Mouse (Mus musculus) bone marrow macrophage, adult 2 months (primary cell): ENCODE results near the gene Osbpl2. TPM values are rescaled to one million over a fixed set of nuclear protein-coding genes. Genes with fewer than 3 reads are reported as not detected.
A peak's percentile ranks its signal among the peaks of the same experiment; 100 is the strongest.

Experiments used
- H3K27ac ChIP-seq: 2 replicates; pipeline ENCODE4 v1.5.1; 2012; ENCODE audit warnings: low read depth, low read length; ENCODE audit not compliant: insufficient read depth
- H3K4me1 ChIP-seq: 2 replicates; pipeline ENCODE4 v1.6.1; 2012; ENCODE audit warnings: low read length; ENCODE audit not compliant: control insufficient read depth, insufficient read depth
- H3K4me3 ChIP-seq: 2 replicates; pipeline ENCODE4 v1.5.1; 2012; ENCODE audit warnings: mild to moderate bottlenecking, low read length, moderate library complexity; ENCODE audit not compliant: insufficient read depth
- CTCF ChIP-seq: IDR thresholded peaks from 2 replicates; pipeline ENCODE4 v1.5.1; 2012; ENCODE audit warnings: low read depth, mild to moderate bottlenecking, low read length, moderate library complexity
- POLR2A ChIP-seq: IDR thresholded peaks from 2 replicates; pipeline ENCODE4 v1.6.1; 2012; ENCODE audit warnings: mild to moderate bottlenecking, low read depth, low read length, borderline replicate concordance
- polyA plus RNA-seq: library from polyadenylated mRNA; stranded (reverse); fragments of >200 nt; gene quantifications from 2 replicates; pipeline ENCODE4 v1.2.4, GENCODE M21; 2012; ENCODE audit not compliant: missing spikeins, insufficient read depth, insufficient read length

Osbpl2 gene
- polyA plus RNA-seq, 1 experiment: 25.0 TPM

DNA sequence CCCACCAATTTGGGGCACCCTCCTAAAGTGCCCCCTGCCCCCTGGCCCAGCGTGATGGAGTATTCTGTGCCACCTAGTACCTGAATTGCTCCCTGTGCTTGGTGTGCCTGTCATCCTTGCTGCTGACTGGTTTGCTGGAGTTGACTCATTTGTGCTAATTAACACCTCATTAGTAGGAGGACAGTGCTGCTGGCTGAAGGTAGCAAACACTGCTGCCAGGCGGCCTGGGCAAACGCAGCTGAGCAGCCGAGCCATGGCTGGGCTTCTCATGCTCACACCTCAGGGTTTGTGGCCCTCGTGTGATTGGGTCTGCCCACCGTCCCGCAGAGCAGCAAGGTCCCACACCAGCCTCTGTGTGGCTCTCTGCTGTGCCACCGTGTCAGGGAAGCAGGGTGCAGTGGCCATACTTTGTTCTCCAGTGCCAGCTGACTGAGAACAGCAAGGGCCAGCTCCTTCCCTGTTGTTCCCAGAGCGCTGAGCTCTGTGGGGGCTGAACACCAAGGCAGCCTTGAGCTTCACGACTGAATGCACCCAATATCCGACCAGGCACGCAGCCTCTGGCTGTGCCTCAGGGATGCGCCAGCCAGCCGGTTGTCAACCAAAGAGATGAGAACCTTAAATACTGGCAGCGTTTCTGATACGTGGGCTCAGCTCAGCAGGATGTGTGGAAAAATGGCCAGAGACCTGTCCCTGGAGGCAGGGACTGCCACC is 33.0 kb upstream of the Osbpl2 start:
- Histone ChIP-seq H3K4me3 (no peak overlapping the region), H3K27ac (no peak overlapping the region), H3K4me1 (no peaks in the 10 kb centered on the region)
- TF ChIP-seq CTCF: no peak
- no peak for TF ChIP-seq POLR2A

DNA sequence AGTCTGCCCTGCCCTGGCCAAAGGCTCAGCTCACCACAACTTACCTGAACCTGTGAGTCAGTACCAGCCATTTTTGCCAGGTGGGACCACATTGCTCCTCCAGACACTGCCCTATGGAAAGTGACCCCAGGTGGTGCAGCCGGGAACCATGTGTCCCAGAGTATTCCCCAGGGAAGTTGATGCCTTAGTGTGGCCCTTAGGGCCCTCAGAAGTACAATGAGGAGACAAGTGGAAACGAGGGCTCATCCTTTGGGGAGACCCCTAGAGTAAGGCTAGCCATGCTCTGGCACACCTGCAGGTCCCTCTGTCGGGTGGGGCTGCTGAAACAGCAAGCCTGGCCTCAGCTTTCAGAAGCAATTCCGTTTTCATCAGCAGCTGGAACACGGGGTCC is 32.5 kb upstream of the Osbpl2 start:
- no peak overlapping the region for H3K27ac ChIP-seq
- no peak overlapping the region for H3K4me3 ChIP-seq
- H3K4me1 ChIP-seq: no peaks in the 10 kb centered on the region
- TF ChIP-seq CTCF (no peak), POLR2A (no peak)

DNA sequence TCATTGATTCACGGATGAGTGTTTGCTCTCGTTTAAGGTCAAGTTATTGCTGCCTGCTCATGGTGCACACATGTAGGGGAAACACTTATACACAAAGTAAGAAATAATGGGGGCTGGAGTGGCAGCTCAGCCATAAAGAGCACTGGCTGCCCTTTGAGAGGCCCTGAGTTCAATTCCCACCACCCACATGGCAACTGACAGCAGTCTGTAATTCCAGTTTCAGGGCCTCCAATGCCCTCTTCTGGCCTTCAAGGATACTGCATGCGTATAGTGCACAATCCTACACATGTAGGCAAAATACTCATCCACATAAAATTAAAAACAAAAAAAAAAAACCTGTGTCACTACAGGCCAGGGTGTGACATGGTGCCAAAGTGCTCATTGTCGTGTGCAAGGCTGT is 31.6 kb upstream of the Osbpl2 start:
- Histone ChIP-seq H3K27ac (no peak overlapping the region), H3K4me3 (no peak overlapping the region), H3K4me1 (no peaks in the 10 kb centered on the region)
- TF ChIP-seq POLR2A (no peak), CTCF (no peak)

DNA sequence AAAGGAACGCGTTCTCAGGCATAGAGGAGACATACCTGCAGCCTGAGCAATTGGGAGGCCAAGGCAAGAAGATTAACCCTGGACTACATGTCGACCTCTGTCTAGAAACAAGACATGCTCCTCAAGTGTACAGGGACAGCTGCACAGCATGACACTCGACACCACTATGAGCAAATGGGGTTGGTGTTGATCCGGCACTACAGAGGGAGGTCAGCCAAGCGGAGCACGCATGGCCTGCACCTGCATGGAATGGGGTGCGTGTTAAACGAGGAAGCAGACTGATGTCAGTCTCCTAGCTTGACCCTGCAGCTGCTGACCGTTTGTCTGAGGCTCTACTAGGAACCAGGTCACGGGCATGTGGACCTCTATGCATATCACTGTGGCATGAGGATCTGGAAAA is 28.8 kb upstream of the Osbpl2 start:
- TF ChIP-seq CTCF: no peak
- no peak for TF ChIP-seq POLR2A
- no peak overlapping the region for H3K27ac ChIP-seq
- H3K4me3 ChIP-seq: no peak overlapping the region
- no peaks in the 10 kb centered on the region for H3K4me1 ChIP-seq

DNA sequence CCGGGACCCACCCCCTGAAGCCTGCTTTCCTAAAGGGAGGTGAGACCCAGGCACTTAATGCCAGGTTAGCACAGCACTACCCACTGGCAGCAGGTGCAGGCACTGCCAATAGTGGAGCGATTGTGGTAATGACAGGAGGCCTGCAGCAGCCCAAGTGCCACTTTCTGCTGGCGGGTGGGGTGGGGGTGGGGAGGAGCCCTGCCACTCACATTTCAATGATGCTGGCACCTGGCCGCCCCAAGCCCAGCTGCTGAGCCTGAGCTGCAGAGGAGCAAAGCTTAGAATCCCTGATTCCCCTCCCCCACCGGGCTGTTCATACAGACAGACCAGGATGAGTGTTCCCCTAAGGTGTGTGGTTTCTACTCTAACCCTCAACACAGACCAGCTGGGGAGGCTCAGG is 23.4 kb upstream of the Osbpl2 start:
- H3K4me1 ChIP-seq: no peaks in the 10 kb centered on the region
- H3K27ac ChIP-seq: no peak overlapping the region
- TF ChIP-seq POLR2A: no peak
- TF ChIP-seq CTCF: no peak
- no peak overlapping the region for H3K4me3 ChIP-seq

DNA sequence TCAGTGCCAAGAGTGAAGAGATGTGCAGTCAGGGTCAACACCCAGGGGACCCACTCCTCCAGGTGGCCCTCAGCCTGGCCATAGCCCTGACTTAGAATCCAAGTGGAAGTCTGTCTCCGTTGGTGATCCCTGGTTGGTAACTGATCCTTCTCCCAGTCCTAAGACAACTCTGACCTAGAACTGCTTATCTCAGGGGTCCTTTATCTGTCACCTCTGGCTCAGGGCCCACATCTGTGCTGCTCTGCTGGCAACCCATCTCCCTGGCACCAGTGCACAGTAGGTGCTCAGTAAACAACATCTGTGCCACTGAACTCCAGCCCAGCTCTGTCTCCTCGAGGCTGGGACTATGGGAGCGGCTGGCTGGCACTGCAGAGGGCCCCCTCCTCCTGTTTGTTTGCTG is 21.5 kb upstream of the Osbpl2 start:
- Histone ChIP-seq H3K4me1 (no peaks in the 10 kb centered on the region), H3K27ac (no peak overlapping the region), H3K4me3 (no peak overlapping the region)
- no peak for TF ChIP-seq CTCF

DNA sequence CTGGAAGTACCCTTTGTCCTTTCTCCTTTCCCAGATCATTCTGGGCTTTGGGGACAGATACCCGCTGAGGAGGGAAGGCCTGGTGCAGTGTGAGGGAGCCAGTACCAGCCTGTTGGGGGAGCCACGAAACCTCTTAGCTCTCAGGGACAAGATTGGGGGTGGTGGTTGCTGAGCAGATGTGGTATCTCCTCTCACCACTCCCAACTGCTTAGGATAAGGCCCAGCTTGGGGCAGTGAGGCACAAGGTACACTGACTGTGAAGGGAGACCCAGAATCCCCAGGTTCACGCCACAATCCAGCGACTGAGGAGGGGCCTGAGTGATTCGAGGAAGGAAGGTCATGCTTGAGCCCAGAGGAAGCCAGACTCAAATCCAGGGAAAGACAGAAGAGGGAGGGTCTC is 20.9 kb upstream of the Osbpl2 start:
- Histone ChIP-seq H3K4me3 (no peak overlapping the region), H3K4me1 (no peaks in the 10 kb centered on the region), H3K27ac (no peak overlapping the region)
- TF ChIP-seq CTCF: no peak
- no peak for TF ChIP-seq POLR2A

DNA sequence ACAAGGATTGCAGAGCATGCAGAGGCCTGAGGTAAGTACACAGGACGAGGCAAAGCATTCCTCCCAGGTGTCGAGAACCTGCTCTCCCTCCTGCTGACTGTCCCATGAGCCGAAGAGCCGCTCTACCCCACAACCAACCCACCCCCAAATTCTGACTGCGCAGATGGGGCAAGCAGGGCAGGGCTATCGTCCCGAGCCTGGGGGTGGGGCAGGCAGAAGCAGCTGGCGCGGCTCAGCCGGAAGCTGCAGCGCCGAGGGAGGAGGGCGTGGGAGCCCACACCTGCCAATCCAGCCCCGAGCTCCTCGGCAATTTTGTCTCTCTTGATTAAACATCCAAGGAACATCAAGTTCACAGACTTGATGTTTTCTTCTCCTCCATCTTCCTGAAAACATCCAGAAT is 19.6 kb upstream of the Osbpl2 start:
- TF ChIP-seq POLR2A: no peak
- TF ChIP-seq CTCF: no peak
- no peak overlapping the region for H3K4me3 ChIP-seq
- H3K4me1 ChIP-seq: no peaks in the 10 kb centered on the region
- no peak overlapping the region for H3K27ac ChIP-seq

DNA sequence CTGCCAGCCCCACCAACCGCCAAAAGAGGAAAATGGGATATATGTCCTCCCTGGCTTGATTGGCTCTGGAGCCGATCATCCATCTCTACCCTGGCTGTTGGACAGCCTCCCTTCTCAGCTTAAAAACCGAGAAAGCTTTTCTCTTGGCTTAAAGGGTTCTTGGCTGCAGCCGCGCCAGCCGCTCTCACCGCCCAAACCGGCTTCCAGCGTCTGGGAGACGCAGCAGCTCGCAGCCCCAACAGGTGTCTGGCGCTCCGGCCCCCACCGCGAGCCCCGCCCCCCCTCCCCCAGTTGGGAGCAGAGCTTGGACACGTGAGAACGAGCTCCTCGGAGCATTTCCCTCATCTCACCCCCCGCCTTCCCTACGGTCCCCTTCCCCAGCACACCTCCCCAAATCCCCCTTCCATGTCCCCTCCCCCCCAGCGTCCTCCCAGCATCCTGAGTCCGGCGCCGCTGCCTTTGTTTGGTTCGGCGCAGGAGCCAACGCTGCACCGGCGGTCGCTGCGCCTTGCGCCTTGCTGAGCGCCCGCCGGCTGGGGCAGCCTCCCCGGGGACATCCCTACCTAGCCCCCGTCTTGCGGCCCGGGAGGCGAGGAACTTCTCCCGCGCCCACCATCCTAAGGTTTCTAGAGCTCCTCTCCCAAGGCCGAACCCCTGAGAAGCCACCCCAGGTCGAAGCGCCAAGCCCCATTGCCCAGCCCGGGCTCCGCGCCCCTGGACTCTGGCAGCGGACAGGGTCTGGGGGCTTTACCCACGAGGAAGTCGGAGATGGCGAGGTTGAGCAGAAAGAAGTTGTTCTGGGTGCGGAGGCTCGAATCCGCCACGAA is 15.7 kb upstream of the Osbpl2 start:
- H3K4me1 ChIP-seq: no peaks in the 10 kb centered on the region
- TF ChIP-seq POLR2A (no peak), CTCF (no peak)
- H3K27ac ChIP-seq: no peak overlapping the region
- H3K4me3 ChIP-seq: peak overlapping the region; percentile 53

DNA sequence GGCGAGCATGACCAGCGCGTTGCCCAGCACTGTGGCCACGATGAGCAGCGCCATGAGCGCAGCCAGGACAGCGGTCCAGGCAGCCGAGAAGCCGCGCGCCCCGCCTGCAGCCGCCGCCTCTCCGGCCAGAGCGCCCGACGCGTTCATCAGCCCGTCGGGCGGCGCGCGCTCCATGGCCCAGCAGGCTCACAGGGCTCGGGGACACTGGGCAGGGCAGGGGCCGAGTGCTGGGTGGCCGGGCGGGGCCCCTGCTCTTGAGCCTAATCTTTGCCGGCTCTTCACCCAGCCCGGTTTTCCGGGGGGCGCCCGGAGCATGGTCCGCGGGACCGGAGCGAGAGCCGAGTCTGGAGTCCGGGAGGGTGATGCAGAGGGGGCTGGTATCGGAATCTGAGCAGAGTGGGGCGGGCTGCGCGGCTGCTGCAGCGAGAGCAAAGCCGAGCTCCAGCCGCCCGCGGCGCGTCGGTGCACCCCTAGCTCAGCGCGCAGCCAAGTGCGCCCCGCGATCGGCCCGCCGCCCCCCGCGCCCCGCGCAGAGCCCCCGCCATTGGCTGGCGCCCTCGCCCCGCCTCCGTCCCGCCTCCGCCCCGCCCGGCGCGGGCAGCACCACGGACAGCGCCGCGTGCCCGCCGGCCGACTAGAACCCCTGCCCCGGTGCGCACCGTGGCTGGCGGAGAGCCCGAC is 15.0 kb upstream of the Osbpl2 start, which contains the start of gene Hrh3:
Hrh3 (minus strand) TSS at position 511 of the 681 bp plus-strand sequence.
- TF ChIP-seq CTCF (no peak), POLR2A (no peak)
- H3K4me1 ChIP-seq: no peaks in the 10 kb centered on the region
- no peak within 1 kb of the TSS for H3K27ac ChIP-seq
- H3K4me3 ChIP-seq: peak within 1 kb of the TSS; percentile 53
